Mouse (Mus musculus): ENCODE measurements around the gene Alg1.

DNA sequence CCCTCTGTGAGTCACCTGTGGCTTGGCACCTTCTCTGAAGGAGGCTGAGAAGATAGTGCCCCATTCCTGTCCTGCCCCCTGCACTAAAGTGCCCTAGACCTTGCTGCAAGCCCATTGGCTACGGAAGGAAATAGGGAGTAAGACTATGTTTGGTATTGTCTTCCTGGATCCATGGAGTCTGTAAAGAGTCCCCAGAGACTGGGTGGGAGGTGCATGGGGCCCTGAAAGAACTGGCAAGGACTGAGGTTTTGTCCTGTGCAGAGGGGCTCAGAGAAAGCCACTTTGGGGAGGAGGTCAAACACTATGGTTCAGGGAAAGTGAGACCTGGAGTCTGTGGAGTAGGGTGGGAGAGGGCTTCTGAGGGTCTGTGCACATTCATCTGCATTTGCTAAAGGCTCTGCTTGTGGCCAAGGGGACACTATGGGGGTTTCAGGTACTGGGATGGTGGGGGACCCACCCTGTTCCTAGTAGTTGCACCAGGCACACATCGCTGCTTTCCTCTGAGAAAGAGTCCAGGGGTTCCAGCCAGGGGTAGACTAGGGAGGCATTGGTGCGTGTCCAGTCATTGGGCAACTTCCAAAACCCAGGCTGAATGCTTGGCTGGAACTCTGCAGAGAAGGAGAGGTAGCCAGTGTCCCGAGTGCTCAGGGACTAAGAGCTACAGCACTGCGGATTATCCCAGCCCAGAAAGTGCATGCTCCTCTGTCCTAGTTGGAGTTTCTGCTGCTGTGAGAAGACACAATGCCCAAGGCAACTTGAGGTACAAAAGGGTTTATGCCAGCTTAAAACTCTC lies 15.9 kb upstream of the Alg1 start:
- TF ChIP-seq POLR2A (IDR thresholded peaks at IDR 0.05; ENCODE audit: insufficient read length, low read depth) (no peak), CEBPB (IDR thresholded peaks at IDR 0.05; ENCODE audit: insufficient read depth, poor library complexity, severe bottlenecking) (no peak)

All from myocyte (in vitro differentiated cells).